Mouse (Mus musculus) cerebellum, adult 8-10 months (tissue): ENCODE data around the gene Srd5a1.
"Not testable (repeated sequence)": the region's sequence is repeated elsewhere in the genome, so short reads cannot be mapped to it uniquely, and the experiment has no call there.

Source experiments
- DNase-seq: peaks from one replicate; pipeline ENCODE4 v3.0.0; 2022

Srd5a1 gene

DNA sequence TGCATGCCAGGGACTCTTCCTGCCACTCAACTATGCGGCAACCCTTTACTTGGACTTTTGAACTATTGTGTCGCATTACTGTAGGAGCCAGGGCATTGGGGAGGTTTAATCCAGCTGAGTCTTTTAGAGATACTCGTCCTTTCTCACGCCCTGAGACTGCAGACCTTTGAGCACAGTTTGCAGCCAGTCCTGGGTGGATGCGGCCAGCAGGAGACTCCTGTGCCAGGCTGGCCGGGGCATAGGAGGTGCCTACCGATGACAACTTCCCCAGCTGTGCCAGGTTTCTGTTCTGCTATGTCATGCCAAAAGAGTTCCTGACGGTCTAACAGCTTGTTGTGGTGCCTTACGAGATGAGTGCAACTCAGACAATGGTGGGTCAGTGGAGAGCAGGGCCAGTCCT is 42.0 kb downstream of the Srd5a1 start:
- no peak for DNase-seq

GRCm38 (mm10) chr13:69565401-69565800 is 45.8 kb downstream of the Srd5a1 start:
- DNase-seq: not testable (repeated sequence)

GRCm38 (mm10) chr13:69564573-69564972 is 46.7 kb downstream of the Srd5a1 start:
- DNase-seq: no peak

DNA sequence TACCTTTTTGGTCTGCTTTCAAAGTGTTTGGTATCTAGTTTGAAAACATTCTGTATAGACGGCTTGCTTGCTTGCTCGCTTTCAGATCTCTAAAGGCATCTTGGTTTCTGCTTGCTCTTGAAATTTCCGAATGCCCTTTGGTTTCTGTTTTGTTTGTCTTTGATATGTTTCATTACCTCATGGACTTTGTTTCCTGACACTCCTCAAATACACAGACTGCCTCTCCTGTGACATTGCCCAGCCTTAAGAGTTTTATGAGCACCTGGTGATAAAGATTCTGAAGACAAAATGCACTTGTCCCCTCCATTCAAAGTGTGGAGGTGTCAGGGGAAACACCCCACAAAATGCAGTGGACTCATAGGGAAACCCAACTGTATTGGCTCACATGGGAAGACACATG is 47.3 kb downstream of the Srd5a1 start:
- no peak for DNase-seq

DNA sequence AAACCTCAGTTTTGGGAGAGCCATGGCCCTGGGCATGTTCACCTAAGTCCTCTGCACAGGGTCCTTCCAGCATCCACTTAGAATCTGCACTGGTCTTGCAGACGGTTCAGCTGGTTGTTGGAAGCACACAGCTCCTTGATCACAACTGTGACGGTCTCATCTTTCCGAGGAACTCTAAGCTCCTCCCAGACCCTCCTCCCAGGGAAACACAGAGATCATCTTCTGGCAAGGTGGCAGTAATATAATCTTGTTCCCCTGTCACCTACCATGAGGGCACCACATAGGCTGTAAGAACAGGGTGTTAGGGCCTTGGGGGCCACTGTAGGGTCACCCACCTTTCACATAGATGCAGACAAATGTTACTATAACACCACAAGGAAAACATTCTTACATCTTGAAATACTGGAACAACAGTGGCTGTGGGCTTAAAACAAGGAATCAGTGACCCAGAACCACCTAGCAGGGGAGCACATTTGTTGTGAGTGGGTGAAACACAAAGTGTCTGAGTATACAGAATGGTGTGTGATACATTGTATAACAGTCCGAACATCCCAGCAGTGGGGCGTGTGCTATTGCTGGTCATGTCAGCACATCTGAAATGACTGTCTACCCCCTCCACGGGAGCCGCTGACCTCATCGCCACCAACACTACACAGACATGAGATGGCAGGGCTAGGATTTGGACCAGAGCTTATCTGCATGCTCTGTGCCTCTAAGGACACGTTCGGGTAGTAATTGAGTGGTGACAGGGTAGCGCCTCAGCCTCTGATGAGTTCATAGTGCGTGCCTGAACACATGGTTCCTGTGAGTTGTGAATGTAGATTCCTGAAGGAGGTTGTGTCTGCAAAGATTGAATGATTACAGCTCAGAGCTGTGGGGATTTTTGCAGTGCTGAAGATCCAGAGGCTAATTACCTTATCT is 48.3 kb downstream of the Srd5a1 start:
- no peak for DNase-seq

DNA sequence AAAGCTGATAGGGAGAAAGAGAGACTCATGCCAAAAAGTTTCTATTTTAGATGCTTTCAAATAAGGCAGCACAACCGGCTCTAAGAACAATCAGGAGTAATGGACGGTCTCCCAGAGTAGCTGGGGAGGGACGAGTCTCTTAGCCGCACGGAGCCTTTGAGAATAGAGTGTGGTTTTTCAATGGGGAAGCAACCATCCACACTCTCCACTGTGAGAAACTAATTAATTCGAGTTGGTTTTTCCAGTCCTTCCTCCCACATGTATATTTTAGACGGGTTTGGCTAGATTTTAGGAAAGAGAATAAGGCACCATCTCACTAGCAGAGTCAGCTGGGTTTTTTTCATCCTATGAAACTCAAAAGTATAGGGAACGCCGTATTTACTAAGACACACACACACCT is 49.2 kb downstream of the Srd5a1 start:
- DNase-seq: no peak

DNA sequence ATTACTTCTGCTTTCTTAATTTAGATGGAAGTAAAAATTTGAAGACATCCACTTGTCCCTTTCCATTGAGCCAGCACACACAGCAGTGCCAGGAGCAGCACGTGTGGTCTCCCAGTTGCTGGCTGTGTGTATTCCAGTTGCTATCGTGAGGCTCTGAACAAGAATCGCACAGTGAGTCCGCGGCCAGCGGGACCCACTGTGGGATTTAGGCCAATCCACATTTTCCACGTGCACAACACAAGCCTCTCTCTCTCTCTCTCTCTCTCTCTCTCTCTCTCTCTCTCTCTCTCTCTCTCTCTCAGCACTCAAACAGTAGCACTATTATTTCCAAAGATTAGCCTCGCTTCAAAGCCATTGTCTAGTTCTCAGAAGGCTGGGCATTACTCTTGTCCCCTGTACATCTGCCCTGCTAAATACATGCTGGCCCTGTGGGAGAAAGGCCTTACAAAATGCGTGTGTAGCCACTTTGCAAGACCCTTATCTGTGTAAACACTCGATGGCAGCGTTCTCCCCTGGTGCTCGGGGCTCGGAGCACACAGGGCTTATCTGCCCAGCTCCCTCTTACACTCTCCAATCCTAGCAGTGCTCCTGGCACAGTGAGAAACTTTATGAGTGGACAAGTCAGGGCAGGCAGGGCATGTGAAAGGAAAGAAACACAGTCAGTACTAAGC is 51.8 kb downstream of the Srd5a1 start:
- DNase-seq: no peak

DNA sequence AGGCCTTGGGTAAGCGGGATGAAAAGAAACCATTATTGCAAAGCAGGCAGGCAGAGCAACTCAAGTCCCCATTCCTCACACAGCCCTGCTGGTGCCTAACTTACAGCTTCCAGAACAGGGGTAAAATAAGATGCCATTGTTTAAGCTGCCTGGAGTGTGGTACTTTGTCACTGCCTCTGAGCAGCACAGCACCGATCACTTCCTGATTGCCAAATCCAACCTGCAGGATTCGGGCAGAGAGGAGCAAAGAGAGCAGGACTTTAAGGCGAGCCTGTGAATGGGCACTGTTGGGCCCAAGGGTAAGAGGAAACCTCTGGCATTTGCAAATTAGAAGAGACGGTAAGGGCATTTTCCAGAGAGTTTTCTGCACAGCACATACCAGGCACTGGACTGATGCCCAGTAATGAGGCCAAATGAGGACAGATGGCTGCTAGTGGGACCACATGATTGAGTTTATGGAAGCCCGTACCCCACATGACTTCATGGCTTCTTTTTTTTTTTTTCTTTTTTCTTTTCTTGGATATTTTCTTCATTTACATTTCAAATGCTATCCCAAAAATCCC is 53.1 kb downstream of the Srd5a1 start:
- peak; percentile 57 for DNase-seq

- no peak for DNase-seq
Measured at GRCm38 (mm10) chr13:69556728-69557127, 54.5 kb downstream of the Srd5a1 start.

- DNase-seq: no peak
Measured at GRCm38 (mm10) chr13:69555957-69556482, 55.2 kb downstream of the Srd5a1 start.

- DNase-seq: no peak
Measured at GRCm38 (mm10) chr13:69555045-69555444, 56.2 kb downstream of the Srd5a1 start.

GRCm38 (mm10) chr13:69554255-69554654 is 57.0 kb downstream of the Srd5a1 start:
- no peak for DNase-seq

DNA sequence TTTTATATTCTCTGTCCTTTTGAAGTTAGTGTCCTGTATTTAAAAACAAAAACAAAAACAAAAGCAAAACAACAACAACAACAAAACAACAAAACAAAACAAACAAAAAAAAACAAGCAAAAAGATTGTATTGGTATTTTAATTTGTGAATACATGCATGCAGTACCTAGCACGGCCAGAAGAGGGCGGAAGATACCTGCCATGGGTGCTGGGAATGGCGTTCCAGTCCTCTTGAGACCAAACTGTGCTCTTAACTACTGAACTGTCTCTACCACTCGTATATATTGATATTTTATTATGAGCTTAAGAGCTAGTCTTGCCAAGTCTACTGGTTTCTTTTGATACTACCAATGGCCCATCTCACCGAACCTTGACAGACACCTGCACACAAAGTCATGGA is 58.2 kb downstream of the Srd5a1 start:
- DNase-seq: no peak

DNA sequence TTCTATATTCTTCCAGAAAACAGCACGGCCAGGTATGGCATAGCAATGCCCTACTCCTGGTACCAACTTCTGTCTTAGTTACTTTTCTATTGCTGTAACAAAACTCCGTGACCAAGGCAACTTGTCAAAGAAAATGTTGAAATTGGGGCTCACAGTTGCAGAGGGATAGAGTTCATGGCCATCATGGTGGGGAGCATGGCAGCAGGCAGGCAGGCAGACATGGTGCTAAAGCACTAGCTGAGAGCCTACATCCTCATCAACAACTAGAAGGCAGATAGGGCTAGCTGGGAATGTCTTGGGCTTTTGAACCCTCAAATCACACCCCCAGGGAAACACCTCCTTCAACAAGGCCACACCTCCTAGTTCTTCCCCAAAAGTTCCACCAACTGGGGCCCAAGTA is 60.4 kb downstream of the Srd5a1 start:
- no peak for DNase-seq

DNA sequence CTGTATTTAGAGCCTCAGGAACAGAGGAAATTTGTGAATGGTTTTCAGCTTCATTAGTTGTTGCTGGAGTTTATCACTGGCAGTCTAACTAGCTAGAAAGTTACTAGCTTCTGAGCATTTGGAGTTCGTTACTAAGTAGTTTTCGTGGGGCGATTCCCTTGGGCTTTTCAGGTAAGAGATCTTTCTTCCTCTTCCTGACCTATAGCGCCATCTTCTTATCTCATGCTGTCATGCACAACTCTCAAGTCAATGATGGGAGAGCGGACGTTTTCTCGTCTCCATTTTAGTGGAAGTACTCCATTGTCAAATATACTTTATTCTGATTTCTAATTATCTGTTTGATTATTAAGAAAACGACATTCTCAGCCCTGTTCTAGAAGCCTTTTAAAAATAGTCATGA is 61.3 kb downstream of the Srd5a1 start:
- DNase-seq: no peak

GRCm38 (mm10) chr13:69547488-69548180 is 63.6 kb downstream of the Srd5a1 start:
- DNase-seq: no peak

DNA sequence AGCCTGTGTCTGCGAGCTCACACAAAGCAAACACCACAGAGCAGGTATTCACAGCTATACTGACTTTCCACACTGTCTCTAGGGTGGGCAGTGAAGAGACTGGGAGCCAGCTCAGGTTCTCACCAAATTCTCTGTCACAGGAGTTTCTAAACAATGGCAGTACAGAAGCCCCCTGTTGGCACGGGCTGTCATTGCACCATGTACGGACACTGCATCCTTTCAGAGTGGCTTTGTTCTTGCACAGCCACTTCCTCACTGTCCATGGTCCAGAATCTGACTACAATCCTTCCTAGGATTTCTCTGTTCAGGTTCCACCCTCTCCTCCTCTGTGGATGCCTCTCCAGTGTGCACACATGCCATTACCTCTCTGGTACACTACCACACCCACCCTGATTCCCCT is 66.2 kb downstream of the Srd5a1 start:
- DNase-seq: no peak

DNA sequence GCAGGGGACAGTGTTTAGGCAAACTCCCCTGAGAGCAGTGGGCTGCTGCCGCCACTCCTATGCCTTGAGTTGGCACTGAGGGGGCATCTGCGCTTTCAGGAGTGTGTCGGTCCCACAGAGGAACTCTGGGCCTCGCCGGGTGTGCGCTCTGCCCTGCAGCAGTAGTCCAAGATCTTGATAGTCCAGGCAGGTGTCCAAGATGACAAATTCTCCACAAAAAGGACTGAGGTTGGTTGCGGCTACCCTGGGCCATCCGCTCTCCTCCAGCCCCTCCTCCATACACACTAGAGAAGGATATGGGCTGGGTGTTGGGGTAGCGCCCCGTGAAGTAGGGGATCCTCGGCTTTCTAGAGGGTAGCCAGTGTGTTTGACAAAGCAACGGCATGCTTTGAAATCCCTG is 67.6 kb downstream of the Srd5a1 start:
- DNase-seq: no peak

GRCm38 (mm10) chr13:69542571-69543352 is 68.5 kb downstream of the Srd5a1 start:
- no peak for DNase-seq

DNA sequence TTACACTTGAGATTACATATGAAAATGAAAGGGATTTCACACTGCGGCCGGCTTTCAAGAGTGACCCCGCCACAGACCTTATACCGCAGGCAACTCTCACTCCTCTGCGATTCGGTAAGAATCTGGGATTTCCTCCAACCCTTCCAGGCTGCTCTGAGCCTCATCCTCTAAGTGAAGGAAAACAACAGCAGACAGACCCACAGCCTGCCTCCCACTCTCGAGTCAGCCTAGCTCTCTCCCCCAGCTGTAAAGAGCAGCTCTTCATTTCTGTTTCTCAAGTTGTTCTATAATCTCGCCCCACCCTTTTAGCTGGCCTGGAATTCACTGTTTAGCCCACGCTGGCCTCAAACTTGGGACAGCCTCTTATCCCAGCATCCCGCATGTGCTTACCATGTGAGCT is 69.5 kb downstream of the Srd5a1 start:
- no peak for DNase-seq

DNA sequence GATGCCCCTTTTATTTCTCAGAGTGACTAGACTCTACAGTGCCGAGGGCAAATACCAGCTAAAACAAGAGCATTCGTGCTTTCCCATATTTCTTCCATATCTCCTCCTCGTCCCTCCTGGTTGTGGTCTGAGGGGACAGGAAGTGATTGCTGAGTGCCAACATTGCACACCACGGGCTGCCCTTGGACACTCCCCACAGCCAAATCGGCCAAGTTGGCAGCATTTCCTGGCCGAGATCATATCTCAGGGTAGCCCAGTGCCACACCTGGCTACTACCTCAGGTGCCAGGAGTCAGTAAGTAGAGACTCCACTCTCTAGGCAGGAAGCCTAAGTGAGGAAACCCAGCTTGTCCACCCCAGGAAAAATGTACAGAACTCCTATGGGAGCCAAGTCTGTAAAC is 70.0 kb downstream of the Srd5a1 start:
- no peak for DNase-seq

DNA sequence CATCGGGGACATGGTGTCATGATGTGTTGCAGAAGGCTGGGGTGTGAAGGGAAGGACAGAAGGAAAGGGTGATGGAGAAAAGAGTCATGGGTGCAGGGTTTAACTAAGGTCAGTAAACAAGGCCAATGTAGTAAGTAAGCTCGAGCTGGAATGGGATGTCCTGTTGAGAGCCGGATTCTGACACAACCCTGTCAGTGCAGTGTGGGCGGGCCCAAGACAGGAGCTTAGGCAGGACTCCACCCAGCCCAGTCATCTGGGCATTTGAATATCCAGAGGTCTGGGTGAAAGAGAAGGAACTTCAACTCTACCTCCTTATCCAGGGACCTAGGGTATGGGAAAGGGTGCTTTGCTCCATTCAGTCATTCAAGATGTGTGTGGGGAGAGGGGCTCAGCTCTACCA is 72.9 kb downstream of the Srd5a1 start:
- DNase-seq: no peak
